Mouse (Mus musculus): ENCODE measurements at regions not wholly inside any gene's neighbourhood (a gene's known extent, or its start where the extent isn't known, plus 50 kb on each side); places are given as distances from the start of the nearest gene placed in this dataset.

DNA sequence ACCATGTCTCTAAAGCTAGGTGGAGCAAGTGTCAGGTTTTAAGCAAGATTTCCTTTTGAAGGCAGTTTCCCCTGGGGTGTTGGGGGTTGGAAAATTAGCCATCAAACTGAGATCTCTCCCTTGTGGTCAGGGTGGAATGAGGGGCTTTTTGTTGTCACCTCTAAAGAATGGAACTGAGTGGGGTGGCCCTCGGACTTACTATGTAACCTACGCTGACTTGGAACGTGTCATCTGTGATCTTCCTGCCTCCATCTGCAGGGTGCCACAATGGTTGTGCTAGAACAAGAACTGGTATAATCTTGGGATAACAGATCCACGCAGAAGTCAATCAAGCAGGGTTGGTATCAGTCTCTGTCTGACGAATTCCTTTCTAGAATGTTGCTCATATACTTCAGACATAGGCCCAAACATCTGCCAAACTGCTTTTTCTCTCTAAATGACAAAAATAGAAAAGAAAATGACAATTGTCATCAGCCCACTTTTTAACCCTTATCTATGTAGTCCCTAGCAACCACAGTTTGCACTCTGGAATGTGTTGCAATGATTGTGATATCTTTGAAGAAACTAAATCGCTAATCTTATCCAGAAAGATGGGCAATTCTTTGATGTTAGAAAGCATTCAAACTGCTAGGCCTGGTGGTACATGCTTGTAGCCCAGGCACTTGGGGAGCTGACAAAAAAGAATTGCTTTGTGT is 50.8 kb upstream of the Sgk1 start:
- no peak for DNase-seq (ENCODE audit: low spot score)
